Mouse (Mus musculus) heart, embryonic 11.5 days (tissue): ENCODE results near the gene Zc2hc1b. TPM values are rescaled to one million over a fixed set of nuclear protein-coding genes. Genes with fewer than 3 reads are reported as not detected.
A peak's percentile ranks its signal among the peaks of the same experiment; 100 is the strongest.

Source experiments
- ATAC-seq: fragments of 200-750 bp; cut with Nextera tagmentation; replicated peaks from 2 replicates; pipeline ENCODE4 v1.8.0; 2017; ENCODE audit warnings: moderate library complexity; ENCODE audit not compliant: insufficient number of reproducible peaks, low FRiP score, low TSS enrichment
- H3K27ac ChIP-seq: fragments of 300-500 bp; sonication (generic); 2 replicates; pipeline ENCODE4 v1.5.1; 2014; ENCODE audit warnings: mild to moderate bottlenecking, low read depth, low read length
- H3K27me3 ChIP-seq: fragments of 300-500 bp; sonication (generic); 2 replicates; pipeline ENCODE4 v1.6.1; 2014; ENCODE audit warnings: mild to moderate bottlenecking, low read length, mixed read lengths; ENCODE audit not compliant: control insufficient read depth, insufficient read depth
- H3K36me3 ChIP-seq: fragments of 300-500 bp; sonication (generic); 2 replicates; pipeline ENCODE4 v1.6.1; 2014; ENCODE audit warnings: mild to moderate bottlenecking, low read length, moderate library complexity, mixed read lengths; ENCODE audit not compliant: control insufficient read depth, insufficient read depth
- H3K4me1 ChIP-seq: fragments of 300-500 bp; sonication (generic); 2 replicates; pipeline ENCODE4 v1.6.1; 2014; ENCODE audit warnings: low read length; ENCODE audit not compliant: control insufficient read depth, insufficient read depth
- H3K4me2 ChIP-seq: fragments of 300-500 bp; sonication (generic); 2 replicates; pipeline ENCODE4 v1.6.1; 2014; ENCODE audit warnings: mild to moderate bottlenecking, moderate library complexity
- H3K4me3 ChIP-seq: fragments of 300-500 bp; sonication (generic); 2 replicates; pipeline ENCODE4 v1.5.1; 2014; ENCODE audit warnings: low read depth, low read length
- H3K9ac ChIP-seq: fragments of 300-500 bp; sonication (generic); 2 replicates; pipeline ENCODE4 v1.6.1; 2014; ENCODE audit warnings: mild to moderate bottlenecking, low read depth, low read length, moderate library complexity
- H3K9me3 ChIP-seq: fragments of 300-500 bp; sonication (generic); replicated peaks from 2 replicates; pipeline ENCODE4 v1.6.1; 2016; ENCODE audit warnings: low read length; ENCODE audit not compliant: control insufficient read depth
- WGBS: fragments of 180-500 bp; shearing (Covaris S2); extraction: QIAGEN DNeasy Blood & Tissue Kit; methylation state at CpG from one replicate; pipeline ENCODE4 v1.1.7; 2014; ENCODE audit not compliant: insufficient replicate concordance; 5-methylcytosine and 5-hydroxymethylcytosine counted together
- polyA plus RNA-seq: library from polyadenylated mRNA; unstranded; fragments of >200 nt; fragmentation: Nextera tagmentation; extraction: Ambion mirVana; gene quantifications from 2 replicates; pipeline ENCODE4 v1.2.1, GENCODE M21; 2014

Gene Zc2hc1b
- polyA plus RNA-seq, 1 experiment from 2014 or later, result not detected

DNA sequence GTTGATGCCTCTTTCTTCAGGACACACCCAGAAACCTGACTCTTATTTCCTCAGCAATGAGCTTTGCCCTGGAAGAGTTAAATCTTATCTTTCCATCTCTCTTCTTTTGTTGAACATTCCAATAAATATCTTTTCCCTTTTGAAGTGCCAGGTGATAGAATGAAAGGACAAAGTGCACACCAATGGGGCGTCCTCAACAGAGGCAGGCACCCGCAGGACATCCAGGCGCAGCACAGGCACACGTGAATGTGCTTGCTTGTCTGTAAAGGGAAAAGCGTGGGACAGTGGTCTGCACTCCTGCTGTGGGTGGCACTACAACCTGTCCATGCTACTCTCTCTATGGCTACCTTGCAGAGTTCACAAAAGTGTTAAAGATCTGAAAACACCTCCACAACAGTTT, 12.1 kb upstream of the Zc2hc1b start:
- H3K4me3 ChIP-seq, result no peak overlapping the region
- WGBS, result 84% methylated on average over 5 of the region's 5 CpGs
- no peaks in the 10 kb centered on the region for H3K27me3 ChIP-seq
- H3K27ac ChIP-seq, result no peak overlapping the region
- ATAC-seq, result no peak
- peaks cover 7% of the 10 kb centered on the region for H3K4me1 ChIP-seq
- no peak overlapping the region for H3K4me2 ChIP-seq
- peaks cover 22% of the 10 kb centered on the region for H3K36me3 ChIP-seq
- H3K9me3 ChIP-seq, result no peaks in the 10 kb centered on the region
- H3K9ac ChIP-seq, result no peak overlapping the region

DNA sequence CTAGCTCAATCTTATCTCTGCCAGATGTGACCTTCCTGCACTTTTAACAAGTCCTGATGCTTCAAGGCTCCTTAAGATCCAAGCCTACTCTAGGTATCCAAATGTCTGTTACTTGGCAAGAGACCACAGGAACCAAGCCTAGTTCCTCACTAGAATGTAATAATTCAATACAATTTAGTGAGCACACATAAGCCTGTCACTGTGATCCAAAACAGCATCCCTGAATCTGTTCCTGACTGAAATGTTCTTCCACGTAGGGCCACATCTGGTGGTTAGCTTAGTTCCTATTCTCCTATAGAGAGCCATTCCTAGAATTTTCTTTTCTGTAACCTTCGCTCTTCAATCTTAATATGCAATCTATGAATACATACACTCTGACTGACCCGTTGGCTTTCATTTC, 8.9 kb upstream of the Zc2hc1b start:
- no peaks in the 10 kb centered on the region for H3K9me3 ChIP-seq
- 91% methylated on average over 3 of the region's 3 CpGs for WGBS
- ATAC-seq, result no peak
- no peak overlapping the region for H3K4me3 ChIP-seq
- no peaks in the 10 kb centered on the region for H3K27me3 ChIP-seq
- no peak overlapping the region for H3K27ac ChIP-seq
- H3K4me2 ChIP-seq, result no peak overlapping the region
- no peak overlapping the region for H3K9ac ChIP-seq
- peaks cover 31% of the 10 kb centered on the region for H3K36me3 ChIP-seq
- peaks cover 3% of the 10 kb centered on the region; the same call in 1 of the 2 replicates for H3K4me1 ChIP-seq

DNA sequence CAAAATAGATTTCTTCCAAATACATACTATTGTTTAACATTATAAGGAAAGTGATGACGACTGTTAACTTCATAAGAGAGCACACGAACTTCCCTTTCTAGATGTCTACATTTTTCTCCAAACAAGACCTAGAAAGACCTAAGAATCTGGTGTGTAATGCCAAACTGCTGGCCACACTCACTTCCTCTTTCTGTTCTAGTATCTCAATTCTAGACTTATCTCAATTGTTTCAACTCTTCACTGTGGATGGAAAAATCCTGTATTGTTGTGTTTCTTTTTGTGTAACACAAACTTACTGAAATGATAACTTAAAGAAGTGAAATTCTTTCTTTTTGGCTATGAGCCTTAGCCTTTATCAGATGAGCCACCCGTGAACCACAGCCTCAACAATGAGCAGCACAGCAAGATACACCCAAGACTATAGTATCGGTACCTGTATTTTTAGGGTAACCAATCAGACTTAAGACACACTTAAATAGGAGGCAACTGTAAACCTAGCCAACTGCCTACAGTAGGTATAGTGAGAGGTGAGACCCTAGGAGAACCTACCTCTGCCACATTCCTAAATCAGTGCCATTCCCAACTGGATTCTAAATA, 6.4 kb upstream of the Zc2hc1b start:
- H3K9me3 ChIP-seq, result no peaks in the 10 kb centered on the region
- no peak for ATAC-seq
- H3K27ac ChIP-seq, result no peak overlapping the region
- peaks cover 3% of the 10 kb centered on the region; the same call in 1 of the 2 replicates for H3K4me1 ChIP-seq
- H3K36me3 ChIP-seq, result peaks cover 40% of the 10 kb centered on the region
- no peak overlapping the region for H3K4me3 ChIP-seq
- no peak overlapping the region for H3K4me2 ChIP-seq
- no peak overlapping the region for H3K9ac ChIP-seq
- WGBS, result 78% methylated on average over 4 of the region's 4 CpGs
- no peaks in the 10 kb centered on the region for H3K27me3 ChIP-seq

DNA sequence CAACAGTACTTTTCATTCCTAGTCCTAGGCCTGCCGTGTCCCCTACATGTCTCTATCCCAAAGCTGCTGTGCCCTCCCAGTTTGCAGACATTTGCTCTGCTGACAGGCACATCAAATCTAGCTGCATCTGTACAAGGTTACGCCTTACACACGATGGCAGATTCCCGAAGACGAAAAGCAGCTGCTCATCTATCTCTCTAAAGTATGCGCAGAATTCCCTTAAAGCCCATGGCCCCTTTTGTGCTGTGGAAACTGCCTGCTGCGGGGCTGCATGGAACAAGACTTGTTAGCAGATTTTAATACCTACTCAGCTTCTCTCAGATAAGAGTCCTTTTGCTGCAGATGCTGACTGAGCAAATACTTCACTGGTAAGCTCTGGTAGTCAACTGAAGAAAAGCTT, 2.4 kb upstream of the Zc2hc1b start:
- peak overlapping the region; percentile 24; the same call in 1 of the 2 replicates for H3K27ac ChIP-seq
- peaks cover 3% of the 10 kb centered on the region; the same call in 1 of the 2 replicates for H3K4me1 ChIP-seq
- H3K9me3 ChIP-seq, result no peaks in the 10 kb centered on the region
- no peaks in the 10 kb centered on the region for H3K27me3 ChIP-seq
- peaks cover 52% of the 10 kb centered on the region for H3K36me3 ChIP-seq
- no peak overlapping the region for H3K4me2 ChIP-seq
- no peak for ATAC-seq
- 57% methylated on average over 7 of the region's 7 CpGs for WGBS
- no peak overlapping the region for H3K4me3 ChIP-seq
- no peak overlapping the region for H3K9ac ChIP-seq

DNA sequence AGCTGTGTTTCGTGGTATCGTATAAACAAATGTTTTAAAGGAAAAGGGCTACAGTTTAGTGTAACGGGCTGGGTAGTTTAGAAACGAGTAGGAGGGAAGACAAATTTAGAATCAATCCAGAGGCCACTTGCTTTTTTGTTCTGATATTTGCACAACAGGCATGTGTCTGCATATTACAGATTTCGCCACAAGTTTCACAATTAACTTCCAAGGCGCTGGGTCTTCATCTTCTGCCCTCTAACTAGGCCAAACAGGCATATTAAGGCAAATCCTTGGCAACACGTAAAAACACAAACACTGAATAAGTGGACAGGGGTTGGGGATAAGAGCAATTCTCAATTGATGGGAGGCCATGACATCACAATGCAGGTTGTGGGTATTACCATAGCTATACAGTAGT, 2.0 kb downstream of the Zc2hc1b start:
- H3K4me1 ChIP-seq, result peaks cover 5% of the 10 kb centered on the region; the same call in 1 of the 2 replicates
- H3K36me3 ChIP-seq, result peaks cover 35% of the 10 kb centered on the region
- H3K9ac ChIP-seq, result no peak overlapping the region
- no peak for ATAC-seq
- WGBS, result 86% methylated on average over 7 of the region's 7 CpGs
- no peak overlapping the region for H3K4me3 ChIP-seq
- no peak overlapping the region for H3K4me2 ChIP-seq
- no peaks in the 10 kb centered on the region for H3K9me3 ChIP-seq
- no peak overlapping the region for H3K27ac ChIP-seq
- no peaks in the 10 kb centered on the region for H3K27me3 ChIP-seq

DNA sequence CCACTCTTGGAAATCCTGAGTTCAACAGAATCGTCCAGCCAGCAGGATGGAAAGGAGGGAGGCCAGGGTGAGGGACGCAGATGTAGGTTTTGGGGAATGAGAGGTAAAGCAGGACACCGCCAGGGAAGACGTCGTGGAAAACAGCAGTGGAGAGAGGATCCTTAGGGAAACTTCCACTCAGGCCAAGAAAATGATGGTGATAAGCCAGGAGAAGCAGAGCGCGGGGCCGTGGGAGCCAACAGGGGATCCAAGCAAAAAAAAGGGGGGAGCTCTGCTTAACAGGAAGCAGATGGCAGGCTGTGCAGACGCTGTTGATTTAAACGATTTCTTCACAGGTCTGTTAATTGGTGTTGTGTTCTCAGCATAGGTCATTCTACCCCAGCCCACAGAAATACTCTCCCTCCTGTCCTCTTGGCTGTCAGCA, 5.0 kb downstream of the Zc2hc1b start:
- Histone ChIP-seq H3K27ac (no peak overlapping the region), H3K4me1 (peaks cover 17% of the 10 kb centered on the region), H3K9me3 (no peaks in the 10 kb centered on the region), H3K4me2 (no peak overlapping the region), H3K27me3 (no peaks in the 10 kb centered on the region), H3K9ac (no peak overlapping the region), H3K4me3 (no peak overlapping the region), H3K36me3 (peaks cover 13% of the 10 kb centered on the region; the same call in 1 of the 2 replicates)
- WGBS, result 37% methylated on average over 10 of the region's 10 CpGs
- ATAC-seq, result no peak

DNA sequence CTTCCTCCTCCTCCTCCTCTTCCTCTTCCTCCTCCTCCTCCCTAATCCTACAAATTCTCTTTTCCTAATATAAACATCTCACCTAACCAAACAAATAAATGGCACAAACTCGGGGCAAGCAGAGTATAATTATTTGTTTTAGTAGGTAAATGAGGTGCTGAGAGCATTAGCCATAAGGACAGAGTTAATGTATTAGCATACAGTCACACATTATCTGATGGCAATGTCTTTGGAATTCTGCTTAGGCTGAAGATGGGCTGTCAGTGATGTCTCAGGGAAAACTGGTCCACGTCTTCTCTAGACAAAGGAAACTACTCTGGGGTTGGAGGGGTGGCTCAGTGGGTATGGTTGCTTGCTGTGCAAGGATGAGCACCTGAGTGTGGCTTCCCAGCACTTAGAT, 6.4 kb downstream of the Zc2hc1b start:
- H3K4me3 ChIP-seq, result no peak overlapping the region
- no peak for ATAC-seq
- no peaks in the 10 kb centered on the region for H3K27me3 ChIP-seq
- no peak overlapping the region for H3K9ac ChIP-seq
- H3K27ac ChIP-seq, result no peak overlapping the region
- 0 out of 2 replicates have a peak, but pooled peaks cover 4% of the 10 kb centered on the region for H3K36me3 ChIP-seq
- no peak overlapping the region for H3K4me2 ChIP-seq
- peaks cover 17% of the 10 kb centered on the region for H3K4me1 ChIP-seq
- no peaks in the 10 kb centered on the region for H3K9me3 ChIP-seq
- 36% methylated on average over 2 of the region's 2 CpGs for WGBS

DNA sequence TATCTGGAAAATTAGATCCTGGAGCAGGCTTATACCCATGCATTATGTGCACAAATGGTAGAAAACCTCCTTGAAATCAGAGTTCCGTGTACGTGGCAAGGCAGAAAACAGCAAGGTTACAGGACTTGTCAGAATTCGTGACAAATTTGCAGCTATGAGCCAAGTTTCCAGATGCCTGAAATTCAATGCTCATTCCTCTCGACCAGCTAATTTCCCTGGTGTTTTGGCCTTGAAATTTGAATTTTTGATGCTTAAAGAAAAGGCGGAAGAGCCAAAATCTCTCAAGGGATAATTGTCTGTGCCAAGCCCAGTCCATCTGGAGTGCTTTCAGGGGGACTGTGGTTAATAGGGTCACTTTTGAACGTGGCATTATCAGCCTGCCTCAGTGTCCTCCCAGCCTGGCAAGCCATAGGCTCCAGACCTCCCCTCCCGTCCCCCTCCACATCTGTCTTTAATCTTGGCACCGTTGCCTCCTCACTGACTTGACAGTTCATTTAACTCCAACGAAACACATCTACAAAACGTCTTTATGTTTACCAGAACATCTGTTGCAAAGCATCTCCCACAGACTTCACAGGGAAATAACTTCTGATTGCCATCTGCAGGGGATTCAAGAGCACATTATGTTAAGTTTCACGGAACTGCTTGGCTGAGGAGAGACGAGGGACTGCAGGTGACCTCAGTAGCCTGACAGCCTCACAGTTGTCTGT, 6.9 kb downstream of the Zc2hc1b start:
- no peaks in the 10 kb centered on the region for H3K36me3 ChIP-seq
- ATAC-seq, result no peak; the same call in 1 of the 2 replicates
- H3K4me2 ChIP-seq, result no peak overlapping the region

More for the DNA sequence above, 6.9 kb downstream of the Zc2hc1b start:
- Histone ChIP-seq H3K27ac (peak overlapping the region; percentile 46; the same call in 1 of the 2 replicates), H3K4me3 (no peak overlapping the region), H3K4me1 (peaks cover 17% of the 10 kb centered on the region), H3K9me3 (no peaks in the 10 kb centered on the region), H3K9ac (no peak overlapping the region), H3K27me3 (no peaks in the 10 kb centered on the region)
- 36% methylated on average over 12 of the region's 12 CpGs for WGBS
